Mouse (Mus musculus) kidney, embryonic 14.5 days (tissue): ENCODE results near the gene Tmem8. TPM values are rescaled to one million over a fixed set of nuclear protein-coding genes. Genes with fewer than 3 reads are reported as not detected.
"Not testable (repeated sequence)": the region's sequence is repeated elsewhere in the genome, so short reads cannot be mapped to it uniquely, and the experiment has no call there.

Experiments used
- ATAC-seq: fragments of 200-750 bp; cut with Nextera tagmentation; 2 replicates; pipeline ENCODE4 v1.8.0; 2017; ENCODE audit warnings: moderate number of reproducible peaks, mild to moderate bottlenecking, moderate TSS enrichment, moderate library complexity; ENCODE audit not compliant: low FRiP score, low TSS enrichment
- H3K27ac ChIP-seq: fragments of 300-500 bp; sonication (generic); 2 replicates; pipeline ENCODE4 v1.5.1; 2014; ENCODE audit warnings: low read depth, mild to moderate bottlenecking, low read length, moderate library complexity, mixed read lengths
- H3K27me3 ChIP-seq: fragments of 300-500 bp; sonication (generic); 2 replicates; pipeline ENCODE4 v1.6.1; 2014; ENCODE audit warnings: mild to moderate bottlenecking, low read length; ENCODE audit not compliant: control insufficient read depth, insufficient read depth
- H3K36me3 ChIP-seq: fragments of 300-500 bp; sonication (generic); 2 replicates; pipeline ENCODE4 v1.6.1; 2014; ENCODE audit warnings: low read length, mixed read lengths; ENCODE audit not compliant: control insufficient read depth, insufficient read depth
- H3K4me1 ChIP-seq: fragments of 300-500 bp; sonication (generic); 2 replicates; pipeline ENCODE4 v1.6.1; 2014; ENCODE audit warnings: low read length, mixed read lengths; ENCODE audit not compliant: control insufficient read depth, insufficient read depth
- H3K4me2 ChIP-seq: fragments of 300-500 bp; sonication (generic); replicated peaks from 2 replicates; pipeline ENCODE4 v1.6.1; 2014; ENCODE audit warnings: low read depth, mild to moderate bottlenecking, low read length
- H3K4me3 ChIP-seq: fragments of 300-500 bp; sonication (generic); 2 replicates; pipeline ENCODE4 v1.5.1; 2014; ENCODE audit warnings: mild to moderate bottlenecking, low read length
- H3K9ac ChIP-seq: fragments of 300-500 bp; sonication (generic); 2 replicates; pipeline ENCODE4 v1.6.1; 2014; ENCODE audit warnings: low read depth, mild to moderate bottlenecking, low read length, moderate library complexity
- H3K9me3 ChIP-seq: fragments of 300-500 bp; sonication (generic); 2 replicates; pipeline ENCODE4 v1.6.1; 2016; ENCODE audit warnings: low read length; ENCODE audit not compliant: control insufficient read depth
- WGBS: fragments of 180-500 bp; shearing (Covaris S2); extraction: QIAGEN DNeasy Blood & Tissue Kit; methylation state at CpG from one replicate; pipeline ENCODE4 v1.1.7; 2014; 5-methylcytosine and 5-hydroxymethylcytosine counted together
- polyA plus RNA-seq: library from polyadenylated mRNA; unstranded; fragments of >200 nt; fragmentation: Nextera tagmentation; extraction: Ambion mirVana; gene quantifications from 2 replicates; pipeline ENCODE4 v1.2.1, GENCODE M21; 2014

Tmem8 gene
- polyA plus RNA-seq, 1 experiment from 2014 or later = 2.5 TPM

DNA sequence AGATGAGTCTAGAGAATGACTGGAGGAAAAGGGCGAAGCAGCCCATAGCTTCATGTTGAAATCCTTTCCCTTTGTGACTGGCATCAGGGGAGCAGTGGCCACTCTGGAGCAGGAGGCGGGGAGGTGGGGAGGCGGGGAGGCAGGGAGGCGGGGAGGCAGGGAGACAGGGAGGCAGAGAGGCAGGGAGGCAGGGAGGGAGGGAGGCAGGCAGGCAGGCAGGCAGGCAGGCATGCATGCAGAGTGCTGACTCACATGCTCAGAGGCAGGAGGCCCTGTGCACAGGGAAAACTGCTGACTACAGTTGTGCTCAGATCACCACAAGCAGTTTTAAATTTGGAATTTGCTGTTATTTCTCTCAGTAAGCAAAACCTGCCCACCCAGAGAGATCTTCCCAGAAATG lies 11.6 kb upstream of the Tmem8 start:
- Histone ChIP-seq H3K27ac (no peak overlapping the region), H3K4me2 (no peak overlapping the region), H3K9me3 (no peaks in the 10 kb centered on the region), H3K36me3 (no peaks in the 10 kb centered on the region), H3K4me1 (no peaks in the 10 kb centered on the region), H3K9ac (no peak overlapping the region), H3K27me3 (no peaks in the 10 kb centered on the region), H3K4me3 (no peak overlapping the region)
- peak; percentile 84; the same call in 1 of the 2 replicates for ATAC-seq
- WGBS = 42% methylated on average over 4 of the region's 4 CpGs

DNA sequence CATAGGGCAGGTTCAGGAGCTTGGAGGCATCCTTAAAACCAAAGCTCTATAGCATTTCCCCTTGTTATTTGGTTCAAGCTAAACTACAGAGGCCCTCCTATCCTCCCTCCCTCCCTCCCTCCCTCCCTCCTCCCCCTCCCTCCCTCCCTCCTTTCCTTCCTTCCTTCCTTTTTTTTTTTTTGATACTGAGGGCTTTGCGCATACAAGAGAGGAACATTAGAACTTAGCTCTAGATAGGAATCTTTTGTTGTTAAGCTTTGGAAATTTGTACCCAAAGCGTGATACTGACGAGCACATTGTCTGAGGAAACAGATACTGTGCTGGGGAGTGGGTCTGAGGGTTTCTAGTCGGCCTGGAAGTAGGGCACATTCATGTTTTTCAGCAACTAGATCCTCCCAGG lies 7.5 kb upstream of the Tmem8 start:
- Histone ChIP-seq H3K36me3 (no peaks in the 10 kb centered on the region), H3K4me3 (no peak overlapping the region), H3K27ac (no peak overlapping the region), H3K4me2 (no peak overlapping the region), H3K27me3 (peaks cover 6% of the 10 kb centered on the region), H3K9ac (no peak overlapping the region), H3K9me3 (no peaks in the 10 kb centered on the region), H3K4me1 (0 out of 2 replicates have a peak, but pooled peaks cover under 1% of the 10 kb centered on the region)
- ATAC-seq = no peak
- WGBS = 57% methylated on average over 4 of the region's 4 CpGs

DNA sequence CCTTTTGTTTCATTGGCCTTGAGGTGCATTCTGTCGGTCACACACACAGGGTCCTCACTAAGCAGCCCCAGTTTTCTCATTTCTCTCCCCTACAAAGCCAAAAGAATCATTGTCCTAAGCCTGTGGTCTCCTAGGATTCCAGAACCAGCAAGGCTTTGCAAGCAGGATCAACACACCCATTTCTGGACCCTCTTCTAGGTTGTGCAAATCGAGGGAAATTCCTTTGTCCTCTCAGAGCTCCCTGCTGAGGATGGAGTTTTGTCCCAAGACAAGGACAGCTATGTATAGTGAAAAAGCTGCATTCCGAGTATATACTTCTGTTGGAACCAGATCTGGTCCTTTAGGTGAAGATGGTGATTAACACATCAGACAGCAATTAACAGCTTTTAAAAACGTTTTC lies 2.9 kb upstream of the Tmem8 start:
- Histone ChIP-seq H3K4me1 (0 out of 2 replicates have a peak, but pooled peaks cover 4% of the 10 kb centered on the region), H3K9me3 (no peaks in the 10 kb centered on the region), H3K9ac (no peak overlapping the region), H3K36me3 (no peaks in the 10 kb centered on the region), H3K4me3 (no peak overlapping the region), H3K27ac (no peak overlapping the region), H3K4me2 (no peak overlapping the region), H3K27me3 (peaks cover 47% of the 10 kb centered on the region)
- no peak for ATAC-seq
- WGBS = 34% methylated on average over 4 of the region's 4 CpGs

DNA sequence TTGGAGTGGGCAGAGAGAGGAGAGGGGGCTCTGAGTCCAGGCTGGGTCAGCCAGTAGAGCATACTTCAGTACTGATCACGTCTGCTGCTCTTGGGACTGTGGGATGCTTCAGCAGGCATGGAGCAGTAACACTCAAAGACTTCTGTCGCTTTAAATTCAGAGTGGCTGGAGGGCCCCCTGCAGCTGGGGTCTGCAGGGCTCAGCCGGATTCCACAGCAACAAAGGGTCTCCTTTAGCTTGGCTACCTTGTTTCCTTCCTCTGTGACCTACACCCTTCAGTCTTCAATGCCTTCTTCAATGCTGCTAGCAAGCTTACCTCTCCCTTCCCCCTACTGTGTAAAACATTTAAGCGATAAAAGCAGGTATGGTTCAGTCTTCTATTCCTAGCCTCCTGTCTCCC lies 2.1 kb upstream of the Tmem8 start:
- no peaks in the 10 kb centered on the region for H3K36me3 ChIP-seq
- no peak overlapping the region for H3K4me2 ChIP-seq
- H3K9me3 ChIP-seq = no peaks in the 10 kb centered on the region
- H3K4me1 ChIP-seq = peaks cover 8% of the 10 kb centered on the region; the same call in 1 of the 2 replicates
- no peak overlapping the region for H3K27ac ChIP-seq
- no peak overlapping the region for H3K4me3 ChIP-seq
- no peak overlapping the region for H3K9ac ChIP-seq
- no peak for ATAC-seq
- 4% methylated on average over 4 of the region's 4 CpGs for WGBS
- H3K27me3 ChIP-seq = peaks cover 55% of the 10 kb centered on the region

DNA sequence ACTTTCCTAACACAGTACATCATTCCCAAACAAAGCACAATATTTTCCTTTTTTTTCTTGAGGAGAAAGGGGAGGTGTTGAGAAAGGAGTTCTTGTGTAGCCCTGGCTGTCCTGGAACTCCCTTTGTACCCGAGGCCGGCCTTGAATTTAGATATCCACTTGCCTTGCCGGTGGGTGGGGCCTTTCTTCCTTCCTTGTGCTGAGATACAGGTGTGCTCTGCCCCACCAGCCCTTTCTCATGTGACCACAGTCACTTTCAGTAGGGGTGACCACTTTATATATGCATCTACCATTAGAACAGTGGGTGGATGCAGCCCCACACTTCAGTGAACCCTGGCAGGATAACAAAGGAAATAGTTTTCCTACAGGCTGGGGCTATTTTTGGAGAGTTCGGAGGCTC lies 1.4 kb upstream of the Tmem8 start:
- Histone ChIP-seq H3K36me3 (no peaks in the 10 kb centered on the region), H3K27ac (no peak overlapping the region), H3K4me3 (no peak overlapping the region), H3K9ac (no peak overlapping the region), H3K4me2 (no peak overlapping the region), H3K4me1 (peaks cover 10% of the 10 kb centered on the region; the same call in 1 of the 2 replicates), H3K27me3 (peaks cover 60% of the 10 kb centered on the region), H3K9me3 (no peaks in the 10 kb centered on the region)
- WGBS = 22% methylated on average over 4 of the region's 4 CpGs
- ATAC-seq = no peak

GRCm38 (mm10) chr17:26112751-26113150 lies 348 bp upstream of the Tmem8 start:
- Histone ChIP-seq H3K4me1 (peaks cover 10% of the 10 kb centered on the region; the same call in 1 of the 2 replicates), H3K4me3 (peak overlapping the region; percentile 64), H3K4me2 (peak overlapping the region; percentile 97), H3K36me3 (no peaks in the 10 kb centered on the region), H3K9me3 (no peaks in the 10 kb centered on the region), H3K27ac (no peak overlapping the region), H3K27me3 (peaks cover 68% of the 10 kb centered on the region), H3K9ac (peak overlapping the region; percentile 69; the same call in 1 of the 2 replicates)
- WGBS = 15% methylated on average over 14 of the region's 14 CpGs
- no peak for ATAC-seq

DNA sequence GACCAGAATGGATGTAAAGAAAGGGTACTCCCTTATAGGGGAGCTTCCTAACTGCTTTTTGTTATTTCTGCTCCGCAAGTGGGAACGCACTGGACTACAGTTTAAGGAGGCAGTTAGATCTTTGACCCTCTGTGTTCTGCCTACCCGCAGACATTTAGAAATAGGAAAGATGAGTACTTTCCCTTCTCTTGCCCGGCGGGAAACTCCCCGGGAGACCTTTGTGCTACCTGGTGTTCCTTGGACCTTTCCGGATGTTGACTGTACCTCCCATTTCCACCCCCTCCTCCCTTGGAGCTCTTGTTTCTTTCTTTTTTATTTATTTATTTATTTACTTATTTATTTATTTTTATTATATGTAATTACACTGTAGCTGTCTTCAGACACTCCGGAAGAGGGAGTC lies 962 bp downstream of the Tmem8 start:
- no peak for ATAC-seq
- Histone ChIP-seq H3K27me3 (peaks cover 69% of the 10 kb centered on the region), H3K4me2 (peak overlapping the region; percentile 97), H3K4me1 (peaks cover 10% of the 10 kb centered on the region; the same call in 1 of the 2 replicates), H3K4me3 (peak overlapping the region; percentile 64), H3K9ac (no peak overlapping the region), H3K27ac (no peak overlapping the region), H3K36me3 (no peaks in the 10 kb centered on the region), H3K9me3 (no peaks in the 10 kb centered on the region)
- 11% methylated on average over 8 of the region's 8 CpGs for WGBS

DNA sequence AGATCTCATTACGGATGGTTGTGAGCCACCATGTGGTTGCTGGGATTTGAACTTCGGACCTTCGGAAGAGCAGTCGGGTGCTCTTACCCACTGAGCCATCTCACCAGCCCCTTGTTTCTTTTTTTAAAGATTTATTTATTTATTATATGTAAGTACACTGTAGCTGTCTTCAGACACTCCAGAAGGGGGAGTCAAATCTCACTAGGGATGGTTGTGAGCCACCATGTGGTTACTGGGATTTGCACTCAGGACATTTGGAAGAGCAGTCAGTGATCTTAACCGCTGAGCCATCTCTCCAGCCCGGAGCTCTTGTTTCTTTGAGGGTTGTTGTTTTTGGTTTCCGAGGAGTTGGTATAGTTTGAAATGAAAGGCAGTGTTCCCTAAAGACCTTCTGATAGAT lies 1.4 kb downstream of the Tmem8 start:
- not testable (repeated sequence) for H3K27ac ChIP-seq, H3K36me3 ChIP-seq, H3K9ac ChIP-seq, H3K4me2 ChIP-seq, H3K4me3 ChIP-seq, ATAC-seq, H3K9me3 ChIP-seq
- 71% methylated on average over 7 of the region's 7 CpGs for WGBS
- Histone ChIP-seq H3K27me3 (peaks cover 69% of the 10 kb centered on the region), H3K4me1 (peaks cover 10% of the 10 kb centered on the region; the same call in 1 of the 2 replicates)

GRCm38 (mm10) chr17:26115205-26115898 lies 2.3 kb downstream of the Tmem8 start:
- Histone ChIP-seq H3K4me3 (no peak overlapping the region), H3K27me3 (peaks cover 66% of the 10 kb centered on the region), H3K4me2 (no peak overlapping the region), H3K9ac (0 out of 2 replicates have a peak overlapping the region, but pooled peaks have one; percentile 12), H3K4me1 (peaks cover 10% of the 10 kb centered on the region; the same call in 1 of the 2 replicates), H3K27ac (no peak overlapping the region), H3K9me3 (no peaks in the 10 kb centered on the region), H3K36me3 (no peaks in the 10 kb centered on the region)
- no peak for ATAC-seq
- 75% methylated on average over 7 of the region's 7 CpGs for WGBS
